Mouse (Mus musculus) kidney, embryonic 14.5 days (tissue): ENCODE measurements around the gene Zfp9. TPM values are rescaled to one million over a fixed set of nuclear protein-coding genes. Genes with fewer than 3 reads are reported as not detected.

Experiments used
- ATAC-seq: fragments of 200-750 bp; cut with Nextera tagmentation; 2 replicates; pipeline ENCODE4 v1.8.0; 2017; ENCODE audit warnings: moderate number of reproducible peaks, mild to moderate bottlenecking, moderate TSS enrichment, moderate library complexity; ENCODE audit not compliant: low FRiP score, low TSS enrichment
- H3K27ac ChIP-seq: fragments of 300-500 bp; sonication (generic); 2 replicates; pipeline ENCODE4 v1.5.1; 2014; ENCODE audit warnings: low read depth, mild to moderate bottlenecking, low read length, moderate library complexity, mixed read lengths
- H3K27me3 ChIP-seq: fragments of 300-500 bp; sonication (generic); 2 replicates; pipeline ENCODE4 v1.6.1; 2014; ENCODE audit warnings: mild to moderate bottlenecking, low read length; ENCODE audit not compliant: control insufficient read depth, insufficient read depth
- H3K36me3 ChIP-seq: fragments of 300-500 bp; sonication (generic); 2 replicates; pipeline ENCODE4 v1.6.1; 2014; ENCODE audit warnings: low read length, mixed read lengths; ENCODE audit not compliant: control insufficient read depth, insufficient read depth
- H3K4me1 ChIP-seq: fragments of 300-500 bp; sonication (generic); 2 replicates; pipeline ENCODE4 v1.6.1; 2014; ENCODE audit warnings: low read length, mixed read lengths; ENCODE audit not compliant: control insufficient read depth, insufficient read depth
- H3K4me2 ChIP-seq: fragments of 300-500 bp; sonication (generic); replicated peaks from 2 replicates; pipeline ENCODE4 v1.6.1; 2014; ENCODE audit warnings: low read depth, mild to moderate bottlenecking, low read length
- H3K4me3 ChIP-seq: fragments of 300-500 bp; sonication (generic); 2 replicates; pipeline ENCODE4 v1.5.1; 2014; ENCODE audit warnings: mild to moderate bottlenecking, low read length
- H3K9ac ChIP-seq: fragments of 300-500 bp; sonication (generic); 2 replicates; pipeline ENCODE4 v1.6.1; 2014; ENCODE audit warnings: low read depth, mild to moderate bottlenecking, low read length, moderate library complexity
- H3K9me3 ChIP-seq: fragments of 300-500 bp; sonication (generic); 2 replicates; pipeline ENCODE4 v1.6.1; 2016; ENCODE audit warnings: low read length; ENCODE audit not compliant: control insufficient read depth
- WGBS: fragments of 180-500 bp; shearing (Covaris S2); extraction: QIAGEN DNeasy Blood & Tissue Kit; methylation state at CpG from one replicate; pipeline ENCODE4 v1.1.7; 2014; 5-methylcytosine and 5-hydroxymethylcytosine counted together
- polyA plus RNA-seq: library from polyadenylated mRNA; unstranded; fragments of >200 nt; fragmentation: Nextera tagmentation; extraction: Ambion mirVana; gene quantifications from 2 replicates; pipeline ENCODE4 v1.2.1, GENCODE M21; 2014

Zfp9 gene
- 5.1 and 7.6 TPM in 2 replicates for polyA plus RNA-seq

DNA sequence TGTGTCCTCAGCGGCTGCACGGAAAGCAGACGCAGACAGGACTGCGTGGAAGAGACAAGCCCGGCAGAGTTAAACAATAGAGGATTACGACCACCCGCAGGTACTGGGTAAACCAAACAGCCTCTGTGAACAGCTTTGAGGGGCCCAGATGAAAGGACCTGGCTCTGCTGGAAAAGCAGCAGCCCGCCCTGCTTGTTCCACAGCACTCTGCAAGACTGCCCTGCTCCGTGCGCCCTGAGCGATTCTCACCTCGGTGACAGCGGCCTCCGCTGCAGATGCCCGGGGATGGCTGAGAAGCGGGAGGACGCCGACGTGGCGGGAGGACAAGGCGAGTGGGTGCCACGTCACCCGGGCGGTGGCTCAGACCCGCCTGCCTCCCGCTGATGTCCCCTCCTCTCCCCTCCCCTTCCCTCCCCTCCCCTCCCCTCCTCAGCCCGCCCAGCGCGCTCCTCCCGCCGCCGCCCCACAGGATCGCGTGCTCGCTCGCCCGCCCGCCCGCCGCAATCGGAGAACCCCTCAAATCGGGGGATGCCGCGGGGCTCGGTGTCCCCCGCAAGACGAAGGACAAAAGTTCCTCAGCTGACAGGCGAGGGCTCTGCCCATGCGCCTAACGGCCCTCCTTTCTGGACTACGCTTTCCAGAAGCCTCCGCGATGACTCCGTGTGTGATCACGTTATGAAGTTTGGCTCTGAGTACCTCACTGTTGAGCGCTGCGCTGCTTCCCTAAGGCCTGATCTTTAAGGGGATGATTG lies at the start of gene Zfp9:
Gene Zfp9 (minus strand): TSS at position 364 of the 752 bp plus-strand sequence.
- ATAC-seq: peak; percentile 91
- WGBS: under 1% methylated on average over 35 of the region's 57 CpGs
- peak within 1 kb of the TSS; percentile 80 for H3K4me2 ChIP-seq
- H3K4me3 ChIP-seq: peak within 1 kb of the TSS; percentile 62
- peak within 1 kb of the TSS; percentile 80 for H3K27ac ChIP-seq
- peaks cover 3% of the 10 kb centered on the region; the same call in 1 of the 2 replicates for H3K4me1 ChIP-seq
- no peaks in the 10 kb centered on the region for H3K9me3 ChIP-seq
- H3K9ac ChIP-seq: peak within 1 kb of the TSS; percentile 82
- H3K36me3 ChIP-seq: peaks cover 3% of the 10 kb centered on the region; the same call in 1 of the 2 replicates
- no peaks in the 10 kb centered on the region for H3K27me3 ChIP-seq

- Histone ChIP-seq H3K4me3 (no peak overlapping the region), H3K27ac (no peak overlapping the region), H3K36me3 (peaks cover 77% of the 10 kb centered on the region), H3K4me2 (no peak overlapping the region), H3K27me3 (no peaks in the 10 kb centered on the region), H3K9ac (no peak overlapping the region), H3K9me3 (no peaks in the 10 kb centered on the region), H3K4me1 (no peaks in the 10 kb centered on the region)
- WGBS: 90% methylated on average over 7 of the region's 7 CpGs
- no peak for ATAC-seq
These were observed 41.5 kb upstream of the Zfp9 start for GRCm38 (mm10) chr6:118520668-118521067.

DNA sequence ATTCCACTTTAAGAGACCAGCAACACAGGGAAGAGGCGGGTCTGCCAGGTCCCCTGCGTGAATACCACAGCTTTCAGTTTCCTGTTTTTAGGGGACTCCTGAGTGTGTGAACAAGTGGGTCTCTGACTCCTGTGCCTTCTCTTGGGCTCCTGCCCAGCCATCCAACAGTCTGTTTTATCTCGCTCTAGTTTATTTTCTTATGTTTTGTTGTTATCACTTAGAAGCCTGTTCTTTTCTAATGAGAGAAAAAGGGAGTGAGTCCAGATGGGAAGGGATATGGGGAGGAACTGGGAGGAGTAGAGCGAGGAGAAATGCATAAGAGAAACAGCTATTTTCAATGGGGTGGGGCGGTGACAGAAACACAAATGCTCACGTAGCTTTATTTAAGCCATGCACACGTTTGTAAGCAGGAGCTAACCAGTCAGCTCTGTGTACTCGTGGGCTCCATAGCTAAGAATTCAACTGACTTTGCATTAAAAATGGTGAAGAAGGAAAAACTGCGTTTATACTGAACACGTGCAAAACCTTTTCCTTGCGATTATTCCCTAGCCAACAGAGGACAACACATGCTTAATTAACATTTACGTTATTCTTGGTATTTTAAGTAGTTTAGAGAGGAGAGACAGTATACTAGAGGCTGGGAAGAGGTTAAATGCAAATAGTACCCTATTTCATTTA lies 34.4 kb upstream of the Zfp9 start:
- no peaks in the 10 kb centered on the region for H3K4me1 ChIP-seq
- ATAC-seq: no peak
- no peak overlapping the region for H3K9ac ChIP-seq
- no peaks in the 10 kb centered on the region for H3K9me3 ChIP-seq
- peaks cover 55% of the 10 kb centered on the region for H3K36me3 ChIP-seq
- 95% methylated on average over 12 of the region's 12 CpGs for WGBS
- H3K4me3 ChIP-seq: no peak overlapping the region
- no peaks in the 10 kb centered on the region for H3K27me3 ChIP-seq
- H3K4me2 ChIP-seq: no peak overlapping the region
- no peak overlapping the region for H3K27ac ChIP-seq

DNA sequence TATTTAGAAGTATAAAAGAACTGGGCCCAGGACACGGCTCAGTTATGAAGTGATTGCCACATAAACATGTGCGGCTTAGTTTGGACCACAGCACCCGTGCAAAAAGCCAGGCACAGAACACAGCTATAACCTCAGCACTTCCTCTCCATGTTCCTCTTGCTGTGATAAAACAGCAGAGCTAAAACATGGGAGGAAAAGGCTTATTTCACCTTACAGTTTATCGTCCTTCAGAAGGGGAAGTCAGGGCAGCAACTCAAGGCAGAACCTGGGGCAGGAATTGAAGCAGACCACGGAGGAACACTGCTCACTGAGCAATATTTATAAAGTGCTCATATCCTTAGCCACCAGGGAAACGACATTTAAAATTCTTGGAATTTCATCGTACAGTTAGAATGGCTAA lies 19.9 kb upstream of the Zfp9 start:
- H3K27me3 ChIP-seq: no peaks in the 10 kb centered on the region
- peaks cover 10% of the 10 kb centered on the region; the same call in 1 of the 2 replicates for H3K36me3 ChIP-seq
- H3K9ac ChIP-seq: no peak overlapping the region
- no peak overlapping the region for H3K4me3 ChIP-seq
- no peaks in the 10 kb centered on the region for H3K9me3 ChIP-seq
- no peak overlapping the region for H3K27ac ChIP-seq
- ATAC-seq: no peak
- WGBS: 90% methylated on average over 7 of the region's 7 CpGs
- no peaks in the 10 kb centered on the region for H3K4me1 ChIP-seq
- no peak overlapping the region for H3K4me2 ChIP-seq

DNA sequence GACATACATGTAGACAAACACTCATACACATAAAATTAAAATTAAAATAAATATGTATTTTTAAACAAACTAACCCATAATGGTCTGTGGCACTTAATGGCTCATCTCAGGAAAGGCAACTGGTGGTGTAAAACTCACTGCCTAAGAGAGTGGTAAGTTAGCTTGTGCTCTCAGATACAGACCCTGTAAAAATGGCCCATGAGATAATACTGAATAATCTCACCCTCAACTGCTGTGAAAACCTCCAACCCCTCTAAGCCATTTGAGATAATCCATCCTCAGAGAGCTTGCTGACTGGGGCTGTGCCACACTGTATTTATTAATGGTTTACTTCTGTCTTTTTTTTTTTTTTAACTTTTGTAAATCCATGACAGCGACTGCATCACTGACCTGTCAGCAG lies 3.0 kb upstream of the Zfp9 start:
- Histone ChIP-seq H3K27me3 (no peaks in the 10 kb centered on the region), H3K9me3 (no peaks in the 10 kb centered on the region), H3K9ac (no peak overlapping the region), H3K27ac (no peak overlapping the region), H3K4me2 (no peak overlapping the region), H3K4me1 (no peaks in the 10 kb centered on the region; the same call in 1 of the 2 replicates), H3K36me3 (no peaks in the 10 kb centered on the region), H3K4me3 (no peak overlapping the region)
- 84% methylated on average over 1 of the region's 1 CpGs for WGBS
- ATAC-seq: no peak

GRCm38 (mm10) chr6:118477875-118478785 lies 990 bp downstream of the Zfp9 start:
- H3K4me1 ChIP-seq: peaks cover 3% of the 10 kb centered on the region; the same call in 1 of the 2 replicates
- H3K27ac ChIP-seq: peak overlapping the region; percentile 80
- H3K4me3 ChIP-seq: peak overlapping the region; percentile 62
- H3K4me2 ChIP-seq: peak overlapping the region; percentile 80
- peak overlapping the region; percentile 82 for H3K9ac ChIP-seq
- no peaks in the 10 kb centered on the region for H3K27me3 ChIP-seq
- no peak for ATAC-seq
- no peaks in the 10 kb centered on the region for H3K9me3 ChIP-seq
- peaks cover 3% of the 10 kb centered on the region; the same call in 1 of the 2 replicates for H3K36me3 ChIP-seq
- 28% methylated on average over 10 of the region's 10 CpGs for WGBS

- no peaks in the 10 kb centered on the region for H3K4me1 ChIP-seq
- no peak overlapping the region for H3K9ac ChIP-seq
- H3K36me3 ChIP-seq: peaks cover 31% of the 10 kb centered on the region
- H3K9me3 ChIP-seq: no peaks in the 10 kb centered on the region
- no peak overlapping the region for H3K4me3 ChIP-seq
- no peaks in the 10 kb centered on the region for H3K27me3 ChIP-seq
- 85% methylated on average over 15 of the region's 15 CpGs for WGBS
- H3K4me2 ChIP-seq: no peak overlapping the region
- H3K27ac ChIP-seq: no peak overlapping the region
- no peak for ATAC-seq
These were observed 16.9 kb downstream of the Zfp9 start for GRCm38 (mm10) chr6:118462069-118462705.

GRCm38 (mm10) chr6:118457726-118458125 lies 21.4 kb downstream of the Zfp9 start:
- H3K9me3 ChIP-seq: no peaks in the 10 kb centered on the region
- H3K4me2 ChIP-seq: no peak overlapping the region
- H3K36me3 ChIP-seq: peaks cover 2% of the 10 kb centered on the region; the same call in 1 of the 2 replicates
- no peak for ATAC-seq
- WGBS: 94% methylated on average over 1 of the region's 1 CpGs
- H3K4me1 ChIP-seq: no peaks in the 10 kb centered on the region
- no peak overlapping the region for H3K4me3 ChIP-seq
- no peak overlapping the region for H3K9ac ChIP-seq
- no peak overlapping the region for H3K27ac ChIP-seq
- H3K27me3 ChIP-seq: no peaks in the 10 kb centered on the region
